Mouse (Mus musculus) lung, postnatal 36 days (tissue): ENCODE data around the gene Apon.

ENCODE experiments used
- DNase-seq: peaks from one replicate; pipeline ENCODE4 v3.0.0; 2022; ENCODE audit warnings: mixed read lengths

Apon gene

GRCm38 (mm10) chr10:128278158-128278557, 24.3 kb downstream of the Apon start:
- no peak for DNase-seq

GRCm38 (mm10) chr10:128280943-128281342, 27.0 kb downstream of the Apon start:
- DNase-seq: no peak

GRCm38 (mm10) chr10:128281682-128282081, 27.8 kb downstream of the Apon start:
- DNase-seq: no peak

- no peak for DNase-seq
Observed at GRCm38 (mm10) chr10:128282886-128283450, 29.1 kb downstream of the Apon start.

- DNase-seq: peak; percentile 80
Observed at GRCm38 (mm10) chr10:128283604-128284579, 30.0 kb downstream of the Apon start.

- peak; percentile 10 for DNase-seq
Observed at GRCm38 (mm10) chr10:128290594-128290993, 36.7 kb downstream of the Apon start.

GRCm38 (mm10) chr10:128296370-128297090, 42.6 kb downstream of the Apon start:
- no peak for DNase-seq

GRCm38 (mm10) chr10:128297221-128297620, 43.3 kb downstream of the Apon start:
- DNase-seq: no peak

GRCm38 (mm10) chr10:128297622-128298021, 43.7 kb downstream of the Apon start:
- peak; percentile 19 for DNase-seq

GRCm38 (mm10) chr10:128298243-128298642, 44.3 kb downstream of the Apon start:
- DNase-seq: peak; percentile 54

- no peak for DNase-seq
Observed at GRCm38 (mm10) chr10:128298702-128299171, 44.8 kb downstream of the Apon start, which contains the start of gene Il23a. Gene Il23a, minus strand, starts transcription at chr10:128298752.

- DNase-seq: no peak
Observed at GRCm38 (mm10) chr10:128302357-128302756, 48.5 kb downstream of the Apon start.

- no peak for DNase-seq
Observed at GRCm38 (mm10) chr10:128302785-128303125, 48.9 kb downstream of the Apon start.

GRCm38 (mm10) chr10:128303126-128304021, 49.5 kb downstream of the Apon start, which contains the start of gene Pan2:
Gene Pan2, plus strand, starts transcription at chr10:128303335.
- DNase-seq: peak; percentile 100
